Mouse (Mus musculus) embryo, embryonic 10.5 days (tissue): ENCODE results near the gene D830030K20Rik.
"Not testable (repeated sequence)": the region's sequence is repeated elsewhere in the genome, so short reads cannot be mapped to it uniquely, and the experiment has no call there.

Experiments used
- DNase-seq: peaks from one replicate; pipeline ENCODE4 v3.0.0-alpha.2; 2015; ENCODE audit warnings: low spot score

Gene D830030K20Rik

GRCm38 (mm10) chr14:3208272-3209152, at the start of gene D830030K20Rik:
D830030K20Rik (plus strand) TSS chr14:3208488.
- DNase-seq, result peak; percentile 7

GRCm38 (mm10) chr14:3187955-3188354, 20.3 kb upstream of the D830030K20Rik start, which contains the start of gene Gm5795:
Gm5795 (plus strand) TSS chr14:3188255.
- DNase-seq, result not testable (repeated sequence)

GRCm38 (mm10) chr14:3209367-3209766, 1.1 kb downstream of the D830030K20Rik start:
- DNase-seq, result peak; percentile 59

GRCm38 (mm10) chr14:3262531-3262930, 54.2 kb downstream of the D830030K20Rik start:
- not testable (repeated sequence) for DNase-seq
